Mouse (Mus musculus) layer of hippocampus, adult 9-10 months (tissue): ENCODE data around the gene Ttll5.

Experiments
- DNase-seq: peaks from one replicate; pipeline ENCODE4 v3.0.0; 2022; ENCODE audit warnings: low spot score

Gene Ttll5

GRCm38 (mm10) chr12:85839371-85840000, 15.0 kb downstream of the Ttll5 start:
- DNase-seq: no peak

GRCm38 (mm10) chr12:85848164-85848958, 23.9 kb downstream of the Ttll5 start:
- no peak for DNase-seq

- DNase-seq: no peak
Measured at GRCm38 (mm10) chr12:85850661-85851060, 26.2 kb downstream of the Ttll5 start.

GRCm38 (mm10) chr12:85853836-85854235, 29.4 kb downstream of the Ttll5 start:
- DNase-seq: no peak

GRCm38 (mm10) chr12:85854271-85854670, 29.8 kb downstream of the Ttll5 start:
- DNase-seq: no peak

- no peak for DNase-seq
Measured at GRCm38 (mm10) chr12:85857300-85857699, 32.8 kb downstream of the Ttll5 start.

GRCm38 (mm10) chr12:85859111-85859510, 34.7 kb downstream of the Ttll5 start:
- DNase-seq: no peak

- no peak for DNase-seq
Measured at GRCm38 (mm10) chr12:85859511-85860189, 35.2 kb downstream of the Ttll5 start.

GRCm38 (mm10) chr12:85862514-85862913, 38.1 kb downstream of the Ttll5 start:
- no peak for DNase-seq

GRCm38 (mm10) chr12:85865526-85865925, 41.1 kb downstream of the Ttll5 start:
- no peak for DNase-seq

GRCm38 (mm10) chr12:85866624-85867023, 42.2 kb downstream of the Ttll5 start:
- no peak for DNase-seq

GRCm38 (mm10) chr12:85867125-85867524, 42.7 kb downstream of the Ttll5 start:
- no peak for DNase-seq

- no peak for DNase-seq
Measured at GRCm38 (mm10) chr12:85869423-85869822, 45.0 kb downstream of the Ttll5 start.

GRCm38 (mm10) chr12:85879631-85880314, 55.3 kb downstream of the Ttll5 start:
- DNase-seq: peak; percentile 71

GRCm38 (mm10) chr12:85885024-85885423, 60.6 kb downstream of the Ttll5 start:
- no peak for DNase-seq

- DNase-seq: no peak
Measured at GRCm38 (mm10) chr12:85890054-85890453, 65.6 kb downstream of the Ttll5 start.

GRCm38 (mm10) chr12:85903986-85904385, 79.5 kb downstream of the Ttll5 start:
- DNase-seq: no peak

GRCm38 (mm10) chr12:85905666-85906065, 81.2 kb downstream of the Ttll5 start:
- no peak for DNase-seq

GRCm38 (mm10) chr12:85907896-85908295, 83.4 kb downstream of the Ttll5 start:
- no peak for DNase-seq

GRCm38 (mm10) chr12:85910811-85911210, 86.4 kb downstream of the Ttll5 start:
- no peak for DNase-seq

- no peak for DNase-seq
Measured at GRCm38 (mm10) chr12:85912712-85913504, 88.4 kb downstream of the Ttll5 start.

GRCm38 (mm10) chr12:85926897-85927296, 102.4 kb downstream of the Ttll5 start:
- DNase-seq: no peak
